Mouse (Mus musculus) G1E (cell line): ENCODE measurements at regions not wholly inside any gene's neighbourhood (a gene's known extent, or its start where the extent isn't known, plus 50 kb on each side); places are given as distances from the start of the nearest gene placed in this dataset.

Source experiments
- CTCF ChIP-seq: IDR thresholded peaks from 2 replicates; pipeline ENCODE4 v1.5.1; 2012; ENCODE audit warnings: low read depth, low read length, inconsistent platforms, mixed read lengths
- GATA1 ChIP-seq: IDR thresholded peaks from 2 replicates; pipeline ENCODE4 v1.6.1; 2012; ENCODE audit warnings: borderline replicate concordance, low read length, inconsistent platforms, mixed read lengths

DNA sequence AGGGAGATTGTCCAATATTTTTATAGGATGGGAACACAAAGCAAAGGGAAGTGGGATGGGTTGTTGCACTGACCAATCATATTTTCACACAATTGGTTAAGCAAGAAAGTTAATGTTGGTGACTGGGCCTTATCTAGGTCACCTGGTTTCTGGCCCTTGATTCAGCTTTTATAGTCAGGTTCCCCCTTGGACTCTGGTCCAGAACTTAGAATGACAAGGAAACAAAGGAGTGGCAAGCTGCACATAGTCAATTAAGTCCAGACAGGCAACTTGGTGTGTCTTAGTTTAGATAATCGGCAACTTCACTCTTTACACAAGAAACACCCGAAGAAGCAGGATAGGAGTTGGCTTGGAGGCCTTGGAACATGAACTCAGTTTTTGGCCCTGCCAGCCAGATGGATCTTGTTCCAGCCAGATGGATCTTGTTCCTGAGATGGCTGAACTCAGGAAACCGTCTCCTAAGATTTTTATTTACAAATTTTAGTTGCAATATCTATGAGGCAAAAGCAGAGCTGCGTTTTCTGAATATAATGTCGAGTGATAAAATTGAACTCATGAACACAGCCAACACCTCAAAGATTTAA is 212.9 kb upstream of the Gm11042 start:
- TF ChIP-seq CTCF, result no peak
- no peak for TF ChIP-seq GATA1
